In the genomic region with DNA sequence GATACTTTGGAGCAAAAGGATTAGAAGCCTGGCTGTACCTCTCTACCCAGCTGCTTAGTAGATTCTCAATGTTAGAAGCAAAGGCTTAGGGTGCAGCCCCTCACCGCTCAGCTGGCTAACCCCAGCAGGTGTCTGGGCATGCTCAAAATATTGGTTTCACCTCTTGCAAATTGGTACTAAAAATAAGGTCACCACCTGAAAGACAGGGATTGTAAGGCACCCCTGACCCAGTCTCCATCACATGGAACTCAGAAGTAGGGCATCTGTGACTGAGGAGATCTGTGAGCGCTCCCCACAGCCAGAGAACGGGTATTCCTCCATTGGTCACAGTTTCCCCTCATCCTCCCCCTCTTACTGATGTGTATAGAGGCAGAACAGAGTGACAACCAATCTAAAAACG, we compare ENCODE assay signal across 9 mouse cellular contexts. TPM values are rescaled to one million over a fixed set of nuclear protein-coding genes. Genes with fewer than 3 reads are reported as not detected.
DNase-seq lines count a peak whose midpoint lies in the region; ATAC-seq and TF ChIP-seq lines count a peak whose summit lies in the region.
"Had no signal": no experiment of that assay in that cellular context is flagged by ENCODE, and none has a peak within 500 bp of the region (broad histone marks: within the 10 kb centered on the region; RNA-seq: fewer than 3 reads in every experiment).

No protein-coding gene starts in this region.

- peaks cover 10% of the 10 kb centered on the region; the same call in 1 of the 2 replicates for H3K36me3 ChIP-seq in limb, embryonic 11.5 days (ENCODE audit: control insufficient read depth, insufficient read depth, low read length)

- intact Hi-C loops in left cerebral cortex, postnatal 4 days (cut with DNase I): no loop called here

- H3K4me2 ChIP-seq in limb, embryonic 11.5 days (ENCODE audit: low read depth, severe bottlenecking): peak overlapping the region; percentile 90

- no peak for TF ChIP-seq CTCF in lung, adult 2 months (IDR thresholded peaks at IDR 0.05; ENCODE audit: insufficient read depth, low read length)
- no peak for TF ChIP-seq CTCF in embryonic fibroblast, embryonic 13.5 days (IDR thresholded peaks at IDR 0.05; ENCODE audit: borderline replicate concordance, insufficient read depth, low read length)
- no peak for TF ChIP-seq CTCF in olfactory bulb, adult 2 months (IDR thresholded peaks at IDR 0.05; ENCODE audit: insufficient read depth, low read depth, low read length)

- no peaks in the 10 kb centered on the region for H3K27me3 ChIP-seq in limb, embryonic 11.5 days (ENCODE audit: control insufficient read depth, insufficient read depth, low read length)

- 0 out of 2 replicates have a peak overlapping the region, but pooled peaks have one; percentile 15 for H3K27ac ChIP-seq in embryonic fibroblast, embryonic 13.5 days (ENCODE audit: insufficient read depth, low read length)
- no peak overlapping the region for H3K27ac ChIP-seq in limb, embryonic 11.5 days (replicated peaks; ENCODE audit: low read depth, low read length)
- H3K27ac ChIP-seq in olfactory bulb, adult 2 months (ENCODE audit: insufficient read depth, low read depth, low read length): peak overlapping the region; percentile 15; the same call in 1 of the 2 replicates

- peaks cover 12% of the 10 kb centered on the region for H3K4me1 ChIP-seq in lung, adult 2 months (ENCODE audit: control insufficient read depth, insufficient read depth, low read length)
- H3K4me1 ChIP-seq in embryonic fibroblast, embryonic 13.5 days (ENCODE audit: control insufficient read depth, insufficient read depth, low read length): peaks cover 6% of the 10 kb centered on the region; the same call in 1 of the 2 replicates
- peaks cover 10% of the 10 kb centered on the region for H3K4me1 ChIP-seq in limb, embryonic 11.5 days (ENCODE audit: control insufficient read depth, insufficient read depth, low read length)
- peaks cover 29% of the 10 kb centered on the region for H3K4me1 ChIP-seq in olfactory bulb, adult 2 months (ENCODE audit: control insufficient read depth, insufficient read depth, low read length)

- no peak for TF ChIP-seq POLR2A in lung, adult 2 months (IDR thresholded peaks at IDR 0.05; ENCODE audit: borderline replicate concordance, extremely low read depth, low read depth, low read length)
- no peak for TF ChIP-seq POLR2A in embryonic fibroblast, embryonic 13.5 days (IDR thresholded peaks at IDR 0.05; ENCODE audit: low read depth, low read length)
- TF ChIP-seq POLR2A in olfactory bulb, adult 2 months (IDR thresholded peaks at IDR 0.05; ENCODE audit: insufficient read depth, low read depth, low read length): no peak

- peak overlapping the region; percentile 67 for H3K4me3 ChIP-seq in lung, adult 2 months (replicated peaks; ENCODE audit: extremely low read depth, low read depth, low read length)
- H3K4me3 ChIP-seq in embryonic fibroblast, embryonic 13.5 days (ENCODE audit: insufficient read depth, low read length): peak overlapping the region; percentile 74
- peak overlapping the region; percentile 94 for H3K4me3 ChIP-seq in limb, embryonic 11.5 days (ENCODE audit: low read depth, low read length)
- H3K4me3 ChIP-seq in olfactory bulb, adult 2 months (ENCODE audit: insufficient read depth, low read depth, low read length): peak overlapping the region; percentile 65

- peak overlapping the region; percentile 84 for H3K9ac ChIP-seq in limb, embryonic 11.5 days (ENCODE audit: low read length)

- ATAC-seq in limb, embryonic 11.5 days (ENCODE audit: insufficient number of reproducible peaks, low FRiP score, low TSS enrichment, low read depth): no peak

- DNase-seq in lung, adult 2 months: no peak
- DNase-seq in lung, postnatal 36 days: no peak
- no peak for DNase-seq in limb, embryonic 11.5 days (ENCODE audit: low spot score)
- DNase-seq in spleen, postnatal 14 days (ENCODE audit: low spot score in 2 of 2): no peak
- DNase-seq in left cerebral cortex, postnatal 4 days: no peak
- DNase-seq in gastrocnemius, postnatal 10 days: no peak
- DNase-seq: spleen, adult 18-20 months had no signal

- no peaks in the 10 kb centered on the region for H3K9me3 ChIP-seq in limb, embryonic 11.5 days (ENCODE audit: control insufficient read depth, low read length)

- WGBS in lung, adult 2 months: 65% methylated on average over 4 of the region's 4 CpGs
- WGBS in limb, embryonic 11.5 days: 75% methylated on average over 4 of the region's 4 CpGs
- 38% methylated on average over 4 of the region's 4 CpGs for WGBS in olfactory bulb, adult 2 months

RNA-seq across cellular contexts. Expression of gene Dusp1, which starts 0.4 kb away (rescaled TPM):
- 233 and 359 TPM in 2 replicates for polyA plus RNA-seq in lung, adult 2 months (2012; rRNA removed)
- 36.3 and 60.1 TPM in 2 replicates for polyA plus RNA-seq in embryonic fibroblast, embryonic 13.5 days (2011; ENCODE audit: insufficient read length, low read depth, missing spikeins)
- polyA plus RNA-seq in limb, embryonic 11.5 days (2014; fragmentation: Nextera tagmentation; extraction: Ambion mirVana): 22.8 and 26.0 TPM in 2 replicates
- polyA plus RNA-seq in olfactory bulb, adult 2 months (2012; ENCODE audit: insufficient read depth, insufficient read length, low replicate concordance, missing spikeins): not detected in 2 replicates
- total RNA-seq in left cerebral cortex, postnatal 4 days (2021): 10 to 100 TPM; 17.2 to 18.9 TPM
- 10 to 100 TPM; 40.3 to 43.3 TPM for total RNA-seq in gastrocnemius, postnatal 10 days (2021)

RNA-seq across cellular contexts. Expression of gene Ergic1, which starts 1.0 kb away (rescaled TPM):
- 86.3 and 93.3 TPM in 2 replicates for polyA plus RNA-seq in lung, adult 2 months (2012; rRNA removed)
- polyA plus RNA-seq in embryonic fibroblast, embryonic 13.5 days (2011; ENCODE audit: insufficient read length, low read depth, missing spikeins): 376 and 420 TPM in 2 replicates
- polyA plus RNA-seq in limb, embryonic 11.5 days (2014; fragmentation: Nextera tagmentation; extraction: Ambion mirVana): 134 and 143 TPM in 2 replicates
- not detected in 2 replicates for polyA plus RNA-seq in olfactory bulb, adult 2 months (2012; ENCODE audit: insufficient read depth, insufficient read length, low replicate concordance, missing spikeins)
- total RNA-seq in left cerebral cortex, postnatal 4 days (2021): 100 to 1,000 TPM; 180 to 193 TPM
- 100 to 1,000 TPM; 115 to 117 TPM for total RNA-seq in gastrocnemius, postnatal 10 days (2021)

Comparison
In these comparisons a context has a peak if more than half of its experiments do, and no peak if none do; other contexts are left out.
1. RNA of gene Dusp1, which starts 0.4 kb away (polyA plus RNA-seq): 233 to 359 TPM in lung, adult 2 months, 36.3 to 60.1 TPM in embryonic fibroblast, embryonic 13.5 days and 22.8 to 26.0 TPM in limb, embryonic 11.5 days; not detected in olfactory bulb, adult 2 months; every median in the first group is over 10 times any median in the second.
2. Peak in every context shown above with its lines, with median percentiles within 50 percentile points of each other: H3K4me3 ChIP-seq.